Mouse (Mus musculus): ENCODE results near the gene Porcn.

The Porcn gene

DNA sequence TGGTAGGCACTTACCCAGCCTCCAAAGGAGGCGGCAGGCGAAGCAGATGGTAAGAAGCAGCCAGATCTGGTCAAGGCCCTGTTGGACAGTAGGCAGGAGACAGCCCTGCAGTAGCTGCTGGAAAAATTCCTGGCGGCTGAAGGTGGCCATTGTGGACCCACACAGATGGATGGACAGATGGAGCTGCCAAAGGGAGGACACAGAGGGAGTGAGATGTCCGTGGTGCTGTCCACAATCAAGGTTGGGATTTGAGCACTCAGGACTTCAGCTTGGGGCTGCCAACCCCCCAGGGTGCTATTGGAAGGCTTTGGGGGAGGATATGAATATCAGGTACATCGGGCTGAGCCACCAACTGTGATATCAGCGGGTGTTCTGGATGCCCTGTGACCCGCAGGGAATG is 774 bp downstream of the Porcn start:
- no peak for DNase-seq

DNA sequence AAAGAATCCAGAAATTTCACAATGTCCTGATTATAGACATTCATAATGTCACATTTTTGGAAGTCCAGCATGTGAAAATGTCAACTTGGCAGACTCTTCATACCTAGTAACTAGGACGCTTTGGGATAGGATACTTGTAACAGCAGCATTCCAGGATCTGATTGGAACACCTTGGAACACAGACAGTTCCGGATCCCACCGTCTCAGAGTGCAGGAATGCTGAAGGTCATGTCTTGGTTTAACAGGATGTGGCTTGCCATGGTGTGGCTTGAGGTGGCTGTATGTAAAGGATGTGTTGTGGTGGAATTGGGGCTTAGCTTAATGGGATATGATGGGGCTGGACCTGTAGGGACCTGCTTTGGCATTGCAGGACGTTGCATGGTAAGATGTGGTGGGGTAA is 1.2 kb downstream of the Porcn start:
- no peak for DNase-seq

DNA sequence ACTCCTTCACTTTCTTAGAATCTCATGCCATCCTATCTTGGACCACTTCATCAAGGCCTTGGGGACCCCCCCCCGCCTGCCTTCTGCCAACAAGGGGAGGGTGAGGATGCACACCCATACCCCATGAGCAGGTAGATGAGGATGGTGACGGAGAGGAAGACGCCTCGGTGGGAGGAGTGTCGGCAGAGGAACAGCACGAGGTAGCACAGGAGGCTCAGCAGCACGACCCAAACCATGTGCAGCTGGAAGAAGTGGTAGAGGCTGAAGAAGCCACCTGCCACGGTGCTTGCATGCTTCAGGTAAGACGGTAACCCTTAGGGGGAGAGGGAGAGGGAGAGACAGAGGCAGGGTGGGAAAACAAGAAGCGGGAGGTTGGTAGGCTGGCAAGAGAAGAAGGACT is 2.2 kb downstream of the Porcn start:
- no peak for DNase-seq

DNA sequence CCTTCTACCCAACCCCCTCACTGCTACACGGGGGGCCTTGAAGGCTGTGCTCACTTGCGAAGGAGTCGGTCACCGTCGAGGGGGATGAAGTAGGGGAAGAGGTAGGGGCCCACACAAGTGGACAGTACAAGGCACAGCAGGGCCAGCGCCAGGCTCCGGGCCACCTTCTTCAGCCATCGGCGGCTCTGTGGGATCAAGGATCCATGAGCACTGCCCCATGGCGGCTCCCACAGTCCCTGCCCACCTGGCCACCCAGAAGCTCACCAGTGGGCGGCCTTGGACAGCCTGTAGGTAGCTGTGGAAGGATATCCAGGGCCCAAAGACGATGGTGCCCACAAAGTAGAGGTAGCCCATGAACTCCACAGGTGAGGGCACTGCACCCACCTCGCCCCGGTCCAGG is 3.2 kb downstream of the Porcn start:
- DNase-seq: no peak

DNA sequence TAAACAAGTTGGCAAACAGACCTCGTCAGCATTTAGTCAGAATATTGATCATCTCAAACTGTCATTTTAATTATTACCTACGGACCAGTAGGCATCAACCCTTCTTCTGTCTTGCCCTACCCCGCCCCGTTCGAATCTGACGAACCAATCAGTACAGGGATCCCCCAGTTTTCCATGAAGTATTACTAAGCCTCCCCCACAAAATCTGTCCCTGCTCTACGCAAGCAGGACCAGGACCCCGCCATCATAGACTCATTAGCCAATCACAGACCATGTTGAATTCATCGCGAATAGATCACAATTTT is 13.0 kb downstream of the Porcn start, which contains the start of gene Ebp:
Ebp (minus strand) TSS at position 94 of the 305 bp plus-strand sequence.
- DNase-seq: no peak

DNA sequence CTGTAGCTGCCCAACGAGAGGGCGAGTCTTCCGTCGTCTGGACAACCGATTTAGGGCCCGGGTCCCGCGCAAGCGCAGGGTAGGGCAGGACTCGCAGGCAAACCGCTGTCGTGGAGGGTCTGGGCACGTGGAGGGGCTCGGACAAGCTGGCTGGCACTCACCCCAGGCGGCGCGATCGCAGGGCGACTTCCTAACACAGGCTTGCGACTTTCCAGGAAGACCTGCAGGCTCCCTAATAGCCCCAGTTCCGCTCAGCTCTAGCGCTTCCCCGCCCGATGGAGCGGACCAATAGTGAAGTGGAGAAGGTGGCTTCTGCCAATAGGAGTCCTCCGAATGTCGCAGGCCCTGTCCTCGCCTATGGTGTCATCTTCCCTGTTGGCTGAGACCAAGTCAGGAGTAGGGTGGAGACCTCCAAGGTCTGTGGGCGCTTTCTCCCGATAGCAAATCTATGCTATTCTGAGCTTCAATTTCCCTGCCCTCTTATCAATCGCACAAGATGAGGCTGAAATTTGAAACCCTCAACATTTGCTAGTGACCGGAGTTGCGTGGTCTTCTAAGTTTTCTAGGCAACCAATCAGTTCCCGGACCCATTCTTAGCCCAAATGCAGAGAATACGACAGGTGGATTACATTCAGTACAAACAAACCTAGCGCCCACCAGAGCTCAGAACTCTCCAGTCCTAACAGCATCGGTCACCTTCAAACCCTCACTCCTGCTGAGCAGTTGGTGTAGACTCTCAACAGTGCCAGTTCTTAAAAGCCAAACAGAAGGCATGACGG is 13.5 kb downstream of the Porcn start:
- peak; percentile 77 to 86 for DNase-seq

DNA sequence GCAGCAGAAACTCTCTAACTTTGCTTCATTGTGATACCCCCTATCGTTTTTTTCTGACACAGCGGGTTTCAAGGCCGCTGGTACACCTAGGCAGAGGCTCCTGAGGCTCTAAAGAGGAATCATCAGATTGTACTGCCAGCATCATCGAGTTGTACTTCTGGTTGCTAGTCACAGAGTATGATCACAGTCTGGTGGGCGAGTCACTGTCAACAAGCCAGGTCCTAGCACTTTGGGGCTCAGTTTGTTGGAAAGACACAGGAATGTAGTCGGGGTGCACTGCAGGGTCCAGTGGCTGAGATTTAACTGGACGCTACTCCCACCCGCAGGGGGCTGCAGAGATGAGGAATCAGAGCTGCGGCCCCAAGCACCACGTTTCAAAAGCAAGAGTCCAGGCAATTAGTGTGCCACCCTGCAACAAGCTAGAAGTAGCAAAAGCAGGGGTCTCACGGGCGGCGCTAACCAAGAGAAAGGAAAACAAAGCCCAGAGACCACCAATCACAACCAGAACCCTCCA is 14.1 kb downstream of the Porcn start:
- peak in 1 of 2 experiments; percentile 35 for DNase-seq

DNA sequence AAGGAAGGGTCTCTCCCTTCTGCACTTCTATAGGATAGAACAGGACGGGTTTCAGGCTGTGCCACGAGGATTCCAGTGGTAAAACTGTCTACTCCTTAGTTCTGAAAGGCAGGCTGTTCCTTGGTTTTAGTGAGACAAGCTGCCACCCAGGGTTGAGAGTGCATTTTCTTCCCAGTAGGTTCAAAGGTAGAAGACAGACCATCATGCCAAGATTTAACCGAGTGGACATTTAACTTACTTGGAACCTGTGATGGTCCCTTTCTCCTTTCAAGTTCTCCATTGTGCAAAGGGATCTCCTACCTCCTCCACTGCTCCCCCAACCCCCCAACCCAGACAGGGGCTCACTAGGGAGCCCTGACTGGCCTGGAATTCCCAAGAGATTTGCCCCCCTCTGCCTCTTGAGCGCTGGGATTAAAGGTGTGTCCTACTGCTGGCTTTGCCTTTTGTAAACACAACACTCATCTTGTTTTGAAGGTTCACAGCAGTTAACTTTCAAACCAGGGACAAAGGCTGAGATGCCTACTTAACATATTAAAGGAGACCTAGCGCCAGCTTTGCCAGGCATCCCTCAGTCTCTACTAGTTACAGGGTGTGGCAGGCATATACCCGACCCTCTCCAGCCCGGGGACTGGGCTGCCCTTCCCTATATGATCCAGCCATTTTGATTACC is 23.3 kb downstream of the Porcn start:
- DNase-seq: no peak

DNA sequence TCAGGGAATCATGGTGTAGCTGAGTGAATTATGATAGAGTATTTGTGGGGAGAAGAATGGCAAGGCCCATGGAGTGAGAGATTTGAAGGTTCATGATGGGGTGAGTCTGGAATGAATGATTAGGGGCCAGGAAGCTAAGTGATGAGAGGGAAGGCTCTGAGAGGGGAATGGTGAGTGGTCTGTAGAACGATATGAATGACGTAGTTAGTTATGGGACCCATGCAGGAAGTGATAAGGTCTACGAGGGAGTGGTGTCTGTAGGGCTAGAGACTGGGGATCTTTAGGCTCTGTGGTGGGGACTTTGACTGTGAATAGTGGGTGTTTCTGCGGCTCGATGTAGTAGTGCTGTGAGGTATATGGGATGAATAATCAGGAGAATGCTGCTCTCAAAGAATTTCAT is 26.7 kb downstream of the Porcn start:
- no peak for DNase-seq

DNA sequence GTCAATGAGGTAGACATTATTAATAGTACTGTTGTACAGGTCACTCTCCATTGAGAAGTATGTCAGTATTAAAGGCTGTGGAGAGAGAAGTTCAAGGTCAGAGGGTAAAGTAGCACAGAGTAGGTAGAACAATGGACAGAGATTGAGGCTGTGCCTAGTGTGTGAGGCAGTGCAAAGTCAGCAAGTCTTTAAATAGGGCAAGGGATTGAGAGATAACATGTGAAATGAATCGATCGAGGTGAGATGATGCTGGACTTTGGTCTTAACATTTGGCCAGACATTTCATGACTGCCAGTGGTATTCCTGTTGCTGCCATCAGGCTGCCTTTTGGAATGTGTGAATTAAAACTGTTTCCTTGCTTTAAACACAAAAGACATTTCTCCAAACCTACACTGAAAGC is 27.5 kb downstream of the Porcn start:
- DNase-seq: no peak

DNA sequence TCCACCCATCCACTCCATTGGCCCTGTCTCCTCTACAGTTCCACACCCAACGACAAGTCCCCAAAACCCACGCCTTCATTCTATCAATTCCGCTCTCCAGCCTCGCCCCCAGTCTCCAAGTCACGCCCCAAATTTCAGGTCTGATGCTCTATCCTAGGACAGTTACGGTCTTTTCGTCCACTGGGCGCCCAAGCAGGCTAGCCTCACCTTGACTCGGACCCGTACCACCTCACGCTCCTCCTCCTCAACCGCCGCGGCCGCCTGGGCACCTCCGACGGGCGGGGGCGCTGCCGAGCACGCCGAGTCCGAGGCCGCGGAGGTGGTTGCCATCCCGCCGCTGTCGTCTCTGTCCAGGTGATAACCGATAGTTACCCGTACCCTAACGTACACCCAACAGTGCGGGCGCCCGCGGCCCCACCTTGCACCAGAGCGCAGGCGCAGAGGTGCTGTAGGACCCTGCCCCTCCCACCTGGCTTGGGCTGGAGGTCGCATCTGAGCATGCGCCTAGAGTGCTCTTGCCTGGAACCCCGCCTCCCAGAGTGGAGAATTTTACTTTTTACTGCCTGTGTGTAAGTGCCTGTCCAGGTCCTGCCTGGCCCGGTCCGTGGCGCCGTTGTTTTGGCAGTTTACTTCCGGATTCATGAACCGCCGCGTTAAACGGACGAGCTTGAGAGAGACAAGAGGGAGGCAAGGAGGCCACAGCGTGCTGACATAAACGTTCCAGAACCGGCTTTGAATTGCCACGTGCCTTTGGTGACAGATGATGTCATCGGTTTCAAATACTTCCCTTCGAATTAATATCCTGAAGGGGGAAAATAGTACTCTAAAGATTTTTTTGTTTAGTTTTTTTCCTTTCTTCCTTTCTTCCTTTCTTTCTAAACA is 30.6 kb downstream of the Porcn start, which contains the start of gene Tbc1d25:
Tbc1d25 (minus strand) TSS at position 678 of the 882 bp plus-strand sequence.
- DNase-seq: peak; percentile 85 to 92

DNA sequence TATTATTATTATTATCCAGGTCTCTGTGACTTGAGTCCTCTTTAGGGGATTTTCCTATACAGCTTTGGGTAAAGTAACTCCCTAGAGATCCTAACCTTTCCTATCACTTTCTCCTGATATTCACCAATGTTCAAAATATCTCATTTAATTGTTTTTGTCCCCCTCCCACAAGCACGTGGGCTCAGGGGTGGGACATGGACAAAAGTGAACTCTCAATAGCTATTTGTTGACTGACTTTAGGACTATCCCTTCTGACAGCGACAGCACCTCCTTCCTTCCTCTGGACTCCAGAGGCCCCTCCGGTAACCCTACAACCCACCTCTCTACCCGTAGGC is 31.2 kb downstream of the Porcn start:
- DNase-seq: no peak

DNA sequence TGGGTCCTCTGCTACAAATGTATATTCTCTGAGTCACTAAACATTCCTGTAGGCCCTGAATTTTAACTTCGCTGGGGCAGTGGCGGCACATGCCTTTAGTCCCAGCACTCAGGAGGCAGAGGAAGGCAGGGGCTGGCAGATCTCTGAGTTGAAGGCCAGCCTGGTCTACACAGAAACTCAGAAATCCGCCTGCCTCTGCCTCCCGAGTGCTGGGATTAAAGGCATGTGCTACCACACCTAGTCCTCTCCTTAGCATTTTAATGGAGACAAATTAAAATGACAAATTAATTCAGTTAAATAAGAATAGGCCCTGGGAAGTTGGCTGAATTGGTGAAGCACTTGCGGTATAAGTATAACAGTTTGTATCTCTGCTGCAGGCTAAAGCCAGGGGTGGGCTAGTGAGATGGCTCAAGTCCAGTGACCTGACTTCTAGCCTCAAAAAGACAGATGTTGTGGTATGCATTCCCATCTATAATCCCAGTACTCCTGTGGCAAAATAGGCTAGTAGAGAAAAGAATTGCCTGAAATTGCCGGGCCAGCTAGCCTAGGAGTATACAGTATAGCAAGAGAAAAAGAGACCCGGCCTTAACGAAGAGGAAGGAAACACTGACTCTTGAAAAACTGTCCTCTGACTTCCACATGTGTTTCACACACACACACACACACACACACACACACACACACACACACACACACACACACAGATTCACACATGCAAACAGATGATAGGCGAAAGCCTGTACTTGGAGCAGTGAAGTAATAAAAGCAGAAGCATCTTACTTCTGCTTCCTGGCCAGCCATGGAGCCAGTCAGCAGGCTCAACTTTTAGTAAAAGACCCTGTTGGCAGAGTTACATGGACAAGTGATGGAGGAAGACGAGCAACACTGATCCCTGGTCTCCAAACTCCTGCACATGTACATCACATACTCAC is 38.3 kb downstream of the Porcn start:
- no peak for DNase-seq

DNA sequence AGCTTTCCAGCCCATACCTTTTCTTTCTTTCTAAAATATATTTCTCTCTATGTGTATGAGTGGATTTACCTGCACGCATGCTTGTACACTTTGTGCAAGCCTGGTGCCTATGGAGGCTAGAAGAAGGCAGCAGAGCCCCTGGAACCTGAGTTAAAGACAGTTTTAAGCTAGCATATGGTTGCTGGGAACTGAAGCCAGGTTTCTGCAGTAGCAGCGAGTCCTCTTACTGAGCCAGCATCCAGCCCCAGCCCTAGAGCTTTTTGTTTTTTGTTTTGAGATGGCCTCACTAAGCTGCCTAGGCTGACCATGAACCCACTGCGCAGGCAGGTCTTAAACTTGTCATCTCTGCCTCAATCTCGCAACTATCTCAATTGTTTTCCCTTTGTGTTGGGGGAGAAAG is 41.9 kb downstream of the Porcn start:
- DNase-seq: no peak

DNA sequence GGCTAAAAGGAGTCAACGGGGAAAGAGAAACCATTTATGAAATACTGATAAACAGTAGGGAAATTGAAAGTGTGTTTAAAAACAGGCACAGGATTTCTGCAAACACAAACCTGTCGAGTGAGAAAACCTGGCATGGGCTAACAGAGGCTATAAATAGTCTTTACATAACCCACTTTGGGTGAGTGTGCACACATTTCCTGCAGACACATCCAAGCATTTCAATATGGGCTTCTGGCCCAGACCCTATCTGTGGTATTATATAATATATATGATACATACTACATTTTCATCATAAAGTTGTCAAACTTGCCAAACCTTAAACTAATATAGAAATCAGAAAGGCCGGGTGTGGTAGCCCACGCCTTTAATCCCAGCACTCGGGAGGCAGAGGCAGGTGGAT is 43.2 kb downstream of the Porcn start:
- DNase-seq: no peak

DNA sequence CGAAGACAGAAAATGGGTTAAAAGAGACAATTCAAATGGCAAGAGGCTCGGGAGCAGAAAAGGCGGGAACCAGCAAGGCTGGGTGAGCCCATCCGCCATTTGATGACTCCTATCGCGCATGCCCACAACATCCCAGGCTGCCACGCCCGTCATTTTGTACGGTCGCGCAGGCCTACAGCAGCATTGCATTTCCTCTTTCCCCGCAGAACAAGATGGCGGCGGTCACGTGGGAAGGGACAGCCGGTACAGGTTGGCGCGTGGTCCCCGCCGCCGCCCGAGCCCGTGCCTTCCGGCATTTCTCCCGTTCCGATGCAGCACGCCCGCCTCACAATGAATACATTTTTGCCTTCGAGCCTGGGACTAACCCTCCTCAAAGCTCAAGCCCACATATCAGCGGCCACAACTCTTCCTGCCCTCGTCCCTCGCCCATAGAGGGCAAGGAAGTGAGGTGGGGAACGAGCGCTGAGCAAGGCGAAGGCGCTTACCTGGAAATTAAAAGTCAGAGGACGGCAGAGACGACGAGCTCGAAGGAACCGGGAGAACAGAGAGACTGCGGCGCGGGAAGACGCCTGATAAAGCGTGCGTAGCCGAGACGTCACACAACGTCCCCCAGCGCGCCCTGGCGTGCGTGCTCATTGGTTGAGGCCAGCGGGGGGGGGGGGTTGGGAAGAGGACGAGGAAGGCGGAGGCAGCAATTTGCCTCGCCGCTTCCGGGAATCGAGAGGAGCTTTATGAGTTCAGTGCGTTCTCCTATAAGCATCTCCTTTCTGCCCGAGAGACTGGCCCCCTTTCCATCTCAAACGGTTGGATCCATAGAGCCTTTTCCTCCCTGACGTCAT is 61.0 kb downstream of the Porcn start, which contains the start of gene Rbm3:
Rbm3 (minus strand) TSS at position 728 of the 839 bp plus-strand sequence.
- DNase-seq: peak; percentile 87 to 93

Measured in kidney, postnatal 4 days (tissue).